Mouse (Mus musculus): Measurements from ENCODE around the gene Syngr2.

Syngr2 gene

GRCm38 (mm10) chr11:117809407-117810311 is at the start of gene Syngr2, which contains the start of gene Gm20708:
Syngr2 (plus strand) TSS chr11:117809668.
Gm20708 (plus strand) TSS chr11:117809668.
- no peak for DNase-seq

DNA sequence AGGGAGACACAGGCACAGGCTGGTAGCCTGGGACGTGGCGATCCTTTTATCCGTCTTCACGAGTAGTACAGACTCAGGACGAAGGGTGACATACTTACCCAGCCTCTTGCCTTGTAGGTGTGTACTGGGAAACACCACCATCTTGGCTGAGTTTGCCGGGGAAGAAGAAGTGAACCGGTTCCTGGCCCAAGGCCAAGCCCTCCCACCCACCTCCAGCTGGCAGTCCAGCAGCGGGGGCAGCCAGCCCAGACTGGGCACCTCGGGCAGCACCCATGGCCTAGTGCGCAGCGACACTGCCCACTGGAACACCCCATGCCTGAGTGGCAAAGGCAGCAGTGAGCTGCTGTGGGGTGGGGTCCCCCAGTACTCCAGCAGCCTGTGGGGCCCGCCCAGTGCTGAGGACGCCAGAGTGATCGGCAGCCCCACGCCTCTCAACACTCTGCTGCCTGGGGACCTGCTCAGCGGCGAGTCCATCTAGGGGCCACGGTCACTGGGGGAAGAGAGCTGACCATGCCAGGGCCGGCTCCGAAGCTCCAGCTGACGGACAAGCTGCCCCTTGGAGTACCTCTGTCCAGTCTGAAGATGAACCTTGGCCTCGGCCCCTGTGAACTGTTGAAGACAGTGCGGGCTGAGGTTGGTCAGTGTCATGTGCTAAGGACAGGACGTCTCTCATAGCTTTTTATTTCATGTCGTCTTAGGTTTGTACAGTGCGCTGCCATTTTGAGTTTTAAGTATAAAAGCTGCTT is 48.9 kb upstream of the Syngr2 start:
- DNase-seq = peak; percentile 54 to 59

GRCm38 (mm10) chr11:117761801-117762200 is 47.7 kb upstream of the Syngr2 start:
- DNase-seq = no peak

DNA sequence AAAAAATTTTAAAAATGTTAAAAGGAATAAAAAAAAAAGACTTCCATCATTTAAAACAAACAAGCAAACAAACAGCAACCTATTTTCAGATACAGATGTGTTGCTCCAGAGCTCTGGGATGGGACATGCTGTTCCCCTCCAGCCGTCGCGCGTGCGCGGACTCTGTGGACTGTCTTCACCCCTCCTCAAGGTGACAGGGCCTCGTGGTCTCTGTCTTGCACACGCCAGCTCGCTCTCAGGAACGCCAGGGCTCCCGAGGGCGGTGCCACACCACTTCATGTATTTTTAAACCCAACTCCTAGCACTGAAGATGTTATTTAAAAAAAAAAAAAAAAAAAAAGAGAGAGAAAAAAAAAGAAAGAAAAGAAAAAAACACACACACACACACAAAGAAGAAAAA is 47.2 kb upstream of the Syngr2 start:
- DNase-seq = no peak

- no peak for DNase-seq
Measured at GRCm38 (mm10) chr11:117764319-117764718, 45.1 kb upstream of the Syngr2 start.

DNA sequence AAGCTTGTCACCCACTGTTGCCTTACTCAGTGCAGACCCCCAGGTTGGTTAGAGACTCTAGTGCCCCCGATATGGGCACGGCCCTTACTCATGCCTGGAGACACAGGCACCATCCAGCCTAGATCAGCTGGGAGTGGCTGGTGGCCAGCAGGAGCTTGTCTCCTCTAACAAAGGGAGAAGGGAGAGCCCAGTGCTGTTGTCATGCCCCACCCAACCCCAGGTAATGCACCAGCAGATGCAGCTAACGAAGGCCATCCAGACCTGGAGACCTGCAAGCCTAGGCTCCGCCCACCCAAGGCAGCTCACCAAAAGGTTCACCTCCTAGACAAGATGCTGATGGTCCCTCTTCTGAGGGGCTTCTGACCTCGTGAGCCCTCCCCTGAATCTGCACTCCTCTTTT is 44.1 kb upstream of the Syngr2 start:
- no peak for DNase-seq

- no peak for DNase-seq
Measured at GRCm38 (mm10) chr11:117766275-117766674, 43.2 kb upstream of the Syngr2 start.

- peak; percentile 77 to 79 for DNase-seq
Measured at GRCm38 (mm10) chr11:117768725-117769682, 40.5 kb upstream of the Syngr2 start.

DNA sequence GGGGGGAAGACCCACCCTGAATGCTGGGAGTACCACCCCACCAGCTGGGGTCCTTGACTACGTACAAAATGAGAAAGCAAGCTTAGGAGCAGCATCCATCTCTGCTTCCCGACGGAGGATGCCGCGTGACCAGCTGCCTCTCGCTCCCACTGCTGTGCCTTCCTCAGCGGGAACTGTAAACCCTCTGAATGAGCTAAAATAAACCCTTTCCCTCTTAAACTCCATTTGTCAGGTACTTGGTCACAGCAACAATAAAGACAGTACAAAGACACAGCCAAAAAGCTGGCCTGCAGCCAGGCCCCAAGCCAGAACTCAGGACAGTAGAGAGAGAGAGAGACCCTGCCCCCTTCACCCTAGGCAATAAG is 39.8 kb upstream of the Syngr2 start:
- peak in 1 of 2 experiments; percentile 46 for DNase-seq

GRCm38 (mm10) chr11:117770407-117770806 is 39.1 kb upstream of the Syngr2 start:
- DNase-seq = peak in 1 of 2 experiments; percentile 34

DNA sequence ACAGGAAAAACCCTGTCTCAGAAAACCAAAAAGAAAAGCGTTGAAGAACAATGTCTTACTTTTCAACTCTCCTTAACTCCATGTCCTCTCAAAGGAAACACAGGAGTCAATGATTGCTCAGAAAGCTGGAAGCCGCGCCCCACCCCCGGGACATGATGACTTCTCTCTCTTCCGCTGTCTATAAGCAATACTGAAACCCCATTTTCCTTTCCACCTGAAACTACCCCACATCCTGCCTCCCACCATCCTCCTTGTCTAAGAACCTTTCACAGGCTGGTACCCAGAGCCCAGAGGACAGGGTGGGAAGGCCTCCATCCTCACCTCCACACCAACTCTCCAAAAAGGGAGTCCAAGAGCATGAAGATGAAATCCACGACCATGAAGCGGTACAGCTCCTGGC is 37.1 kb upstream of the Syngr2 start:
- DNase-seq = no peak

- DNase-seq = peak; percentile 47 to 60
Measured at GRCm38 (mm10) chr11:117774925-117775324, 34.5 kb upstream of the Syngr2 start.

DNA sequence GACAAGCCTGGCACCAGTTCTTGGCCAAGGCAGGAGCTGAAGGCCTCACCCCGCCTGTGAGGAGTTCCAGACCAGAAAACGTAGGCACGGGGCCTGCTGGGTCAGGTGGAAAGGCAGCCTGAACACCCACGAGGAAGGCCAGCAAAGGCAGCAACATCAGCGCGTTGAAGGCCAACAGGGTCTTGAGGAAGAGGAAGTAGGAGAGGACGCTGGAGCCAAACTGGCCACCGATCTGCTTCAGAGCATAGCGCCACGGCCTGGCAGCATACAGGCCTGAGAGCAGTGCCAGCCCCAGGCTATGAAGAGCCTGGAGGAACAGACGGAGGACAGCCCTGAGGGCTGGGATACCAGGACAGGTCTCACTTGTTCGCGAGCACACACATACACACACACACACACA is 33.9 kb upstream of the Syngr2 start:
- peak; percentile 43 to 54 for DNase-seq

DNA sequence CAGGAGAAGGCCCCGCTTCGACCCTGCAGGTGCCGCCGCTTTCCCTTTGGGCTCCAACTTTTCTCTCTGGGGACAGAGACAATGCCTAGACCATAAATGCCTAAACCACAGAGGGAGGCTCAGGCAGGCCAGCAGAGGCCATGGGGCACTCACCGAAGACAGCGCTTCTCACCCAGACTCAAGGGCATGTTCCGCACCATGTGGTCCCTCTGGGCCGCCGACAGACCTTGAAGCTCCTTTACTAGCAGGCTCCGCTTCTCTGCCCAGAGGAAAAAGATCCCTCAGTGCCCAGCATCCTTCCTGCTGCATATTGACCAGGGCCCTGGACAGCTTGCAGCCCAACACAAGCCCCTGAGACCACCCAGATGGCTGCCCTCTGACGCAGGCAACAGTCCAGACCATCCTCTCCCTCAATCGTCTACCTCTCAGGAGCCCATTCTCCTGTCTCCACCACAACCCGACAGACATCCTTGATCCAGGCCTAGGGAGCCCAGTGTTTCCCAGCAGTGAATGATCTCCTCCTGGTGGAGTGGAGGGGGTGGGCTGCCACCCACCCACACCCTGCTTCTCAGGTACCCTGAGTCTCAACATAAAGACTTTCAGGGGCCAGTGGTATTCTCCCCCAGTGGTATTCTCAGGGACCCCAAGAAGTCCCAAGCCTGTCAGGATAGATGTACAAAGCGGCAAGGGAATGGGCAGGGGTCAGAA is 33.2 kb upstream of the Syngr2 start:
- no peak for DNase-seq

DNA sequence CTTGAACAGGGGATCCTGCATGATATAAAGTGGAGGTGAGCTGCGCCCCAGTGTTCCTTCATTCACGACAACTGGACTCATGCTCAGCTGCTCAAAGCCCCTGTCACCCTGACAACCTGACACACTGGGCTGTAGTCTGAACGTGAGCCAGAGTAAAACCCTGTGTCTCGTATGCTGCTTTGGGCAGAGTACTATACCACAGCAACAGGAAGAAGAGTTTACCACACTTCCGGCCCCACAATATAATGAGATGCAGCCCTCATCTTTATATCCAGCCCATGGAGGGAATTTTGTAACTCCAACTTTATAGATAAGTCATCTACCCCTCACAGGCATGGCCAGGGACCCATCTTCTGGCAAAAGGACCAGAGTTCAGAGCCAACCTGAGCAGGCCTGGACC is 32.4 kb upstream of the Syngr2 start:
- DNase-seq = no peak

- DNase-seq = no peak
Measured at GRCm38 (mm10) chr11:117778031-117778430, 31.4 kb upstream of the Syngr2 start.

DNA sequence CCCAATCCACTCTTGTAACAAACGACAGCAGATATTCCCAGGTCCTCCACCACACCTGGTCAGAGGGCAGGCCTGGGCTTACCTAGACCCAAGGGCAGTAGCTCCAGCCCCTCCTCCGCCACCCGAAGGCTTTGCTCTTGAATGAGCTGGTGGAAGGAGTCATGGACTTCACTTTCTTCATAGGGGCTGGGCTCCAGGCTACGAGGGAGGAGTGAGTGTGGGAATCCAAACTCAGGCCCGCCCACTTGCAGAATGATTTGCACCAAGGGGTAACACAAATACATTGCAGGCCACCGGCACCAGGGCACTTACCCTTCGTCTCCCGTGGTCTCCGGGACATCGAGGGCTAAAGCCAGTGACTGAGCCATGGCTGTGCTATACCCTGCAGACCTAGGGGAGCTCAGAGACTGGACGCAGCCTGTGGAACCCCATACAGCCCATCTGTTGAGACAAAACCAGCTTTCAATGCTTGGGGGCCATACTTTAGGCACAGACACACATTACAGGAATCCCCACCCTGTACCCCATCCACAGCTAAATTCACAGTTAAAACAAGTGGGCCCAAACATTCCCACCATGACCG is 30.5 kb upstream of the Syngr2 start:
- no peak for DNase-seq

GRCm38 (mm10) chr11:117779434-117780198 is 29.9 kb upstream of the Syngr2 start:
- no peak for DNase-seq

DNA sequence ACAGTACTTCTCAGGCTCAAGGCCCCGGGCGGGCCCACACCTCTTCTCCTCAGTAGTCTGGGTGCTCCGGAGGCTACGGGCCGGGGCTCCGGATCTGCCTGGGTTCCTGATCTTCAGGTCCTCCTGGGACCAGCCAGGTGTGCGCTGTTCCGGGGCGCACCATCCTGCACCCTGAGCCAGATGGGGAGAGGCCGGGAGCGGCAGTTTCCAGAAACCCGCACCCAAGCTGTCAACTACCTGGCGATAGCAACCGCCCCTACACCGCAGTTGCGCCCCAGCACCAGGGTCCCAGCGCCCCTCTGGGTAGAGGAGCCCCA is 29.3 kb upstream of the Syngr2 start:
- DNase-seq = no peak

- peak in 1 of 2 experiments; percentile 78 for DNase-seq
Measured at GRCm38 (mm10) chr11:117780582-117781111, 28.8 kb upstream of the Syngr2 start.
